Mouse (Mus musculus): ENCODE results near the gene Ubc.
"Not testable (repeated sequence)": the region's sequence is repeated elsewhere in the genome, so short reads cannot be mapped to it uniquely, and the experiment has no call there.

The Ubc gene

GRCm38 (mm10) chr5:125404536-125404902 is 14.5 kb upstream of the Ubc start:
- DNase-seq (ENCODE audit: extremely low spot score) = no peak

DNA sequence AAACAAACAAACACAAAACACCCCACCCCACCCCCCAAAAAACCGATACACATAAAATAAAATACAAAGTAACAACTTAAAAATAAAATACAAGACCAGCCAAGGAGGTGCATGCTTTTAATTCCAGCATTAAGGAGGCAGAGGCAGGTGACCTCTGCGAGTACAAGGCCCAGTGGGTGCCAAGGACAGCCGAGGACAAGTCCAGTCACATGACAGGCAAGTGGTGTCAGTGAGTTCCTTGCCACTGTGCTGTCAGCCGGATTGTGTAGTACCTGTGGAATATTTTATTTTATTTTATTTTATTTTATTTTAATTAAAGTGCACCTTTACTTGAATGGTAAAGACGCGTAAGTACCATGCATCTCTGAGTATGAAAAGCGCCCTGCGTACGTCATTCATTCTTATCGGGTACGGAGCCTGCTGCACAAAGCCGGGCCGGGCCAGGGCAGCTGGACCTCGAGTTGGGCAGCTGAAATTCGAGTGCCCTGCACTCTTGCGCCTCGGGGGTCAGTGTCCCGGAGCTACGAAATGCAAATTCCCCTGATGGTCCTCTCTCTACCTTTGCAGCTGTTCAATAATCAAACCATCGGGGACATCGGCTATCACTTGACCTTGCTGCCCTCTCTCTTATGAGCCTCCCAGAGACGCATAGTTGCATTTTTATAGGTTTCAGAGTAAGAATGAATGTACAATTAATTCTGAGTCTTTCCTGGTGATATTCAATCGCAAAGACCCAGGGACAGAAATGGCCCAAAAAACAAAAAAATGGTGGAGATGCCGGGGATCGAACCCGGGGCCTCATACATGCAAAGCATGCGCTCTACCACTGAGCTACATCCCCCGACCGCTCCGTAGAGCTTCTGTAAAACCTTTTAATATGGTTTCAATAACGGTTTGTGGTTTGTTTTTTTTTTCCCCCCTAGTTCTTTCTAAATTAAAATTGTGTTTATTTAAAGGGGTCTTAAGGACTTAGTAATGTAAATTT is 13.8 kb upstream of the Ubc start:
- DNase-seq (ENCODE audit: extremely low spot score) = peak; percentile 88

- DNase-seq (ENCODE audit: extremely low spot score) = no peak
These were observed 13.0 kb upstream of the Ubc start for GRCm38 (mm10) chr5:125402991-125403390.

DNA sequence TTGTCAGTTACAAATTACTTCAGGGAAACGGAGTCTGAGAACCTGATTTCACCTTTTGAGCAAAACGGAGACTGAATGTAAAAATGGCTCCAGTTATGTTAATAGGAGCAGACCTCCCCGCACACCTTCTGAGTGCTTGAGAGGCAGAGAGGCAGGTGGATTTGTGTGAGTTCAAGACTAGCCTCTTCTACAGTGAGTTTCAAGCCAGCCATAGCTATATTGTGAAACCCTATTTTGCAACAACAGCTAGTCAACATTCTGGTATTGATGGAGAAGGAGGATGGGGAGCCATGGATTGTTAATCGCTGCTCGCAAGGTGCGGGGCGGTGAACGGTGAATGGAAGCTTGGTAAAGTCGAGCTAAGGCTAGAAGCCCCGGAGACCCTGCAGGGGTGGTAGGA is 12.5 kb upstream of the Ubc start:
- DNase-seq (ENCODE audit: extremely low spot score) = no peak

GRCm38 (mm10) chr5:125400903-125401302 is 10.9 kb upstream of the Ubc start:
- no peak for DNase-seq (ENCODE audit: extremely low spot score)

DNA sequence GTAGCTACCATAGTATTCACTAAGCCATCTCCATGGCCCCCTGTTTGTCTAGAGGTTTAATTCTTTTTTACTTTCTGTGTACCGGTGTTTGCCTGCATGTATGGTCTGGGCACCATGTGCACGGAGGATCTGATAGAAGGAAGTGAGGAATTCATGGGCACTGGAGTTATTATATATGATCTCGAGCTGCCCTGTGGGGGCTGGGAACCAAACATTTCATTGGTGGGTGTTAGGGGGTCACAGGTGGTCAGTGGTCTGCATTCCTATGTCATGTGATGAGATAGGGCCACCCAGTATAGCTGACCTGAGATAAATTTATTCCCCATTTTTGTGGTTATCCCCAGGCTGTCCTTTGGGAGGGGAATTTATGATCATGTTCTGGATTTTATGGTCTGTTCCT is 5.0 kb upstream of the Ubc start:
- DNase-seq (ENCODE audit: extremely low spot score) = no peak

DNA sequence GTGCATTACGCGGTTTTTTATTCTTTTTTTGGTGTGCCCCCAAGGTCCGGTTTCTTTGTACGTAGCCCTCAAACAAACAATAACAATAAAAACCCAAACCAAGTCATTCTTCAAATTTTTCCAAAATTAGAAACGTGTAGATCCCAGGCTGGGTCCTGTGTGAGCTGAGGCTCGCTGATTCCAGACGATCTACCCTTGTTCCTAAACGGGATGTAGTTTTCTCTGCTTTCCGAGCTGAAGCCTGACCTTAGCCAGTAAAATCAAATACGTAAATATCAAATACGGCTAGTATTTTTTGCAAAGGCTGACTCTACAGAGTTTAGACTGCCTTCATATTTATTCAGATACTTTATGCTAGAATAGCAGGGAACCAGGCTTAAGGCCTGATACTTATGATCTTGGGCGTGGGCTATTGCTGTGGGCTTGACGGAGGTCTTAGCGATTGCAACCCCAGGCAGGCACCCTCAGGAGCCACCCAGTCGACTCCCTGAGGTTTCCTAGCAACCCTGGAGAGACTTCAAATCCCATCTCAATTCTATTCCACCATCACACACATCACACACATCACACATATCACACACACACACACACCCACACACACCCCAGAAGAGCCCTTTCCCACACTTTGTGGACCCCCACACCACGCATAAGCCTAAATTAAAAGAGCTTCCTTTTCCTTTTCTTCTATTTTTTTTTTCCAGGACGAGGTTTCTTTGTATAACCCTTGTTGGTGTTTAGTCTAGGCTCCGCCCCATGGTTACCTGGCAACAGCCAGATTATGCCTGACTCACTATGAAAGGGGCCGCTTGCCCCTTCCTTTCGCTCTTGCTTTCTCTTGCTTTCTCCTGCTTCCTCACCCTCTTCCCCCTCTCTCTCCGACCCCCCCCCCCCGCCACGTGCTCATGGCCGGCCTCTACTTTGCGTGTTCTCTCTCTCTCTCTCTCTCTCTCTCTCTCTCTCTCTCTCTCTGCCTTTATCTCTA is 3.9 kb upstream of the Ubc start:
- DNase-seq (ENCODE audit: extremely low spot score) = peak; percentile 83

DNA sequence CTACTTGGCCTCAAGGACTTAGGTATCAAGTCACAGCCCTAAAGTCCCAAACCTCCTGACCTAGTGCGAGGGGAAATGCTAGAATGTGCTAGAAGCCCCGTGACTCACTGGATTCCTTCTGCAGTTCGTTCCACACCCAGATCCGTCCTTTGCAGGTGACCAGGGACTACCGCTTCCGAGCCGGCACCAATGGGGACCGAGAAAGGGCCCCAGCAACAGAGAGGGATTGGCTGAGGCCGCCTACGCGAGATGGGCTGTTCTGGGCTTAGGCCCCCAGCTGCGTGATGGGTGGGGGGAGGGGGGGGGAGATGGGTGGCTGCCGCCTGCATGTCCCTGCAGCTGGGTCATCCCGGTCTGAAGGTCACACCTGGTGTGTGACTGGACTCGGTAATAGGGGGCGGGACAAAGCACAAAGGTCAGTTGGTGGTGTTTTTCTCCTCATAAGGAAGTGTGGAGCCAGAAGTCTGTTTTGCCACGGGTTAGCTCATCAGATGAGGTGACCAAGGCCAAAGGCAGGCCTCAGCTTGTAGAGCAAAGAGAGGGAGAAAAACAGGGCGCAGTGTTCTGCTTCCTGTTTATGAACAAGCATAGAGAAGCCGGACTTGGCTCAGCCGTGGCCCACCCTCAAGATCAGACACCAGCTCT is 3.1 kb upstream of the Ubc start:
- DNase-seq (ENCODE audit: extremely low spot score) = peak; percentile 95

DNA sequence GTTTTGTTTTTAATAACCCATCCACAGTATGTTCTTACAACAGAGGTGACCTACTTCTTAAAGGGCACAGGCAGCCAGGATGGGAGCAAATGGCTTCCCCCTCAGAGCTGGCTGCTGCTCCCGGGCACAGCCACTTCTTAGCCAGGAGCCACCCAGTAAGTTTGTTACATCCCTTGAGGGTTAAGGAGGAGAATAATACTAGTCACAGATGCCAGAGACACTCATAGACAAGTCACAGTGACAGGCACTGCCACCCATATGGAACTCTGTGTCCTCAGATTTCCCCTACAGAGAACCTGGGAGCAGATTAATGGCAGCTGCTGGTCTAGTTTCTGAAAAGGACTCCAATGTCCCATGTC is 2.6 kb upstream of the Ubc start:
- DNase-seq (ENCODE audit: extremely low spot score) = no peak

DNA sequence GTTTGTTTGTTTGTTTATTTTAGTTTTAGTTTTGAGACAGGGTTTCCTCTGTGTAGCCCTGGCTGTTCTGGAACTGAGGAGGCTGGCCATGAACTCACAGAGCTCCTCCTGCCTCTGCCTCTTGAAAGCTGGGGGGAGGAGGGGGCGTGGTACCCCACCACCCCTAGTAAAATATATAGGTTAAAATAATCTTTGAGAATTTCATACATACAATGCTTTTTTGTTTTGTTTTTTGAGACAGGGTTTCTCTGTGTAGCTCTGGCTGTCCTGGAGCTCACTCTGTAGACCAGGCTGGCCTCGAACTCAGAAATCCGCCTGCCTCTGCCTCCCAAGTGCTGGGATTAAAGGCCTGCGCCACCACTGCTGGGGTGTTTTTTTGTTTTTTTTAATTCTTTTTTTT is 2.2 kb upstream of the Ubc start:
- DNase-seq (ENCODE audit: extremely low spot score) = not testable (repeated sequence)

DNA sequence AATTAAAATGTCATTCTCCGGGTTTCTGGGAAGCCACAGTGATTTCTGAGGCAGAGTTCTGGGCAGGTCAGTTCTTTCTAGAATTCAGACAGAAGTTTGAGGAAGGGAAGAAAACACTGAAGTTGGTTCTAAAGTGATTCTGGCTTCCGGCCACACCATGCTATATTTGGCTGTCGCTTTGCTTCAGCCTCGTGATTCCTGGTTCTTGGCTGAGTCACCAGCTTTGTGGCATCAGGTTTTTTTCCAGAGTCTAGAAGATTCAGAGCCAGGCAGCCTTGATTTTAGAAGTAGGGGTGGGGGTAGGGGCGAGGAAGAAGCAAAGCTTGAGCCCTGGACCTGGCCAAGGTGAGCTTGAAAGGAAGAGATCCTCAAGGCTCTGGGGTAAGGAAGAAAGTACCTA is 1.6 kb upstream of the Ubc start:
- DNase-seq (ENCODE audit: extremely low spot score) = no peak

GRCm38 (mm10) chr5:125390906-125391477 is 990 bp upstream of the Ubc start:
- no peak for DNase-seq (ENCODE audit: extremely low spot score)

GRCm38 (mm10) chr5:125389131-125389578 is 847 bp downstream of the Ubc start, which contains the start of gene Gm10382:
TSS of gene Gm10382 (plus strand) at chr5:125389322.
- DNase-seq (ENCODE audit: extremely low spot score) = peak; percentile 76

DNA sequence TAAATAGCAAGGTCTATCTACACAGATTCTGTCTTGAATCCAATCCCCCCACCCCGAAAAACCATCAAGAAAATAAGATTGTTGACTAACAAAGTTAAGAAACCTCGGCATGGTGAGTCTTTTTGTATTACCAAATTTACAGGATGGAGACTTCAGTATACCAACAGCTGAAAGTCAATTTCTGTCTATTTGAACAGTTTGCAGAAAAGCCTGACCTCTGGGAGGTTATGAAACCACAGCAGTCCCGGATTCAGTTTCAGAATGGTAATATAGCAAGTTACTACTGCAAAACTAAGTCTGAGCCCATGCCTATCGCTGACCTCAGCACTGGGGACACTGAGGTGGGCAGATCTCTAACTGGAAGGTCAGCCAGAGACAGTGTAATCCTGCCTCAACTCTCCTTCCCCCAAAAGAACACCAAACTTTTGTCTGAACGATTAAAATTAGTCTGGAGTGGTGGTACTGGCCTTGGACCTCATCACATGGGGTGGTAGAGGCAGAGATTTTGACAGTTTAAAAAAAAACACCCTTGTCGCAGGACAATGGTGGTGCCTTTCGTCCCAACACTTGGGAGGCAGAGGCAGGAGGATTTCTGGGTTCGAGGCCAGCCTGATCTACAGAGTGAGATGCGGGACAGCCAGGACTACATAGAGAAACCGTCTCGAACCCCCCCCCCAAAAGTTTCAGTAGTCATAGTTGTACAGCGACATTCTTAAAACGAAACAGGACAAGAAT is 1.5 kb downstream of the Ubc start:
- DNase-seq (ENCODE audit: extremely low spot score) = no peak

GRCm38 (mm10) chr5:125387295-125387694 is 2.7 kb downstream of the Ubc start:
- DNase-seq (ENCODE audit: extremely low spot score) = not testable (repeated sequence)

DNA sequence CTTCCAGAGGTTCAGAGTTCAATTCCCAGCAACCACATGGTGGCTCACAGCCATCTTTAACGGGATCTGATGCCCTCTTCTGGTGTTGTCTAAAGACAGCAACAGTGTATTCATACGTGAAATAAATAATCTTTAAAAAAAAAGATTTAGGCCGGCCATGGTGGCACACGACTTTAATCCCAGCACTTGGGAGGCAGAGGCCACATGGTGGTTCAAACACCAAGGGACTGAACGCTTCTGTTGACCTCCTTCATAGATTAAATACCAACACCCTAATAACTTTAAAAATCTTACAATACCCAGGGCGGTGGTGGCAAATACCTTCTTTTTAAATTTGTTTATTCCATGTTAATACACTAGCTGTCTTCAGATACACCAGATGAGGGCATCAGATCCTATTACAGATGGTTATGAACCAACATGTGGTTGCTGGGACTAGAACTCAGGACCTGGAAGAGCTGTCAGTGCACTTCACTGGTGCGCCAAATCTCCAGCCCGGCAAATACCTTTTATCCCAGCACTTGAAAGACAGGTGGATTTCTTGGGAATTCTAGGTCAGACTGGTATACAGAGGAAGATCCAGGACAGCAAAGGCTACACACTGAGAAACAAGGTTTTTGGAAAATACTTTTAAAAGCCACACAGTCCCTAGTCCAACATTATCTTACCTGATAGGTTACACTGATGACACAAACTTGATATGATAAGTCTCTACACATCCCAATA is 4.6 kb downstream of the Ubc start:
- DNase-seq (ENCODE audit: extremely low spot score) = no peak

DNA sequence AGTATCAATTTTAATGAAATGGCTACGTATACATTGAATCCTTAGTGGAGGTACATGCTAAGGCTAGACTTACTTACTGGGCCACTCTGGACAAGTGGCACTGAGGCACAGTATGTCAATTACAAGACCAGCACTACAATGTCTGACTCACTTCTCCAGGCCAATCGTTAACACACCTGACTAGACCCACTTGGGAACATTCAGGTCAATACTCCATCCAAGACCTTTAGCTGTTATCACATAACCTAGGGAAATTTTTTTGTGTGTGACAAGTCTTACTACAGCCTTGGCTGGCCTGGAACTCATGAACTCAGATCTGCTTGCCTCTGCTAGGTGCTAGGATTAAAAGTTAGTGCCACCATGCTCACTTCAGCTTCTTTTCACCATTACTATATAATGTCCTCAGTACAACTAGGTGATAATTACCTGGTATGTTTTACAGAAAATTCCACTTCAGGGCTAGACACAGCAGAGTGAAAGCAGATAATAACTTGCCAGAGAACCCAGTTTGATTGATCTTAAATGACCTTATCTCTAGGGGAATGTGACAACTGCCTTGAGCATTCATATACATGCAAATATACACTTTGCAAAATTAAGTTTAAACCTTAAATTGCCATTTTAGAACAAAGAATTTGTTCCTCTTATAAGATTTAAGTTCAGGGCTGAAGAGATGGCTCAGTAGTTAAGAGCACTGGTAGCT is 5.3 kb downstream of the Ubc start:
- no peak for DNase-seq (ENCODE audit: extremely low spot score)

DNA sequence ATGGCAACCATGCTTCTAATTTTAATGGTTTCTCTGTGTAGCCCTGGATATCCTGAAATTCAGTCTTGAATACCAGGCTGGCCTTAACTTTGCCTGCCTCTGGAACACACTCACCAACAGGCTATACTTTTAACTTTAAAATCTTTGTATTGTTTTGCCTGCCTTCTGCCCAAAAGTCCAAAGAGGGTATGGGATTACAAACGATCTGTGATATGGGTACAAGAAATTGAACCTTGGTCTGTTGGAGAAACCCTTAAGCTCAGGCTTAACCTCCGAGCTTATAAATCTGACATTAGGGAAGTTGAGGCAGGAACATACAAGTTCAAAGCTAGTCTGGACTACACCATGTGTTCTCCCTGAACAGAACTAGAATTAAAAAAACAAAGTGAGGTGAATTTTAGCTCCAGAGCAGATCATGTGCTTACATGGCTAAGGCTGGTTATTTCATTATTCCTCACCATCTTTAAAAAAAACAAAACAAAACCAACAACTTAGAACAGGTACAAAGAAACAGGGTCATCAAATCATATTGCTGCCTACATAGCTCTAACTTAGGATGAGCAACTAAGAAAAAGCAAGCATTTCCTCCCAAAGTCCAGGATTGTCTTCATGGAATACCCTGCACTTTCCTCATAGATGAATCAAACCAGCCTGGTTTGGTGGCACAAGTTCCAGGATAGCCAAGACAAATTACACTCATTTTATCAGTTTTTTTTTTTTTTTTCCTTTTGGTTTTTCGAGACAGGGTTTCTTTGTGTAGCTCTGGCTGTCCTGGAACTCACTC is 6.2 kb downstream of the Ubc start:
- no peak for DNase-seq (ENCODE audit: extremely low spot score)
